Mouse (Mus musculus) C2C12 (cell line): ENCODE measurements around the gene Gatd1. TPM values are rescaled to one million over a fixed set of nuclear protein-coding genes. Genes with fewer than 3 reads are reported as not detected.

Source experiments
- H3K27me3 ChIP-seq: one replicate; pipeline ENCODE4 v1.6.1; 2011; ENCODE audit not compliant: control insufficient read depth, insufficient read depth, insufficient read length
- H3K36me3 ChIP-seq: one replicate; pipeline ENCODE4 v1.6.1; 2011; ENCODE audit not compliant: control insufficient read depth, insufficient read depth
- H3K4me3 ChIP-seq: one replicate; pipeline ENCODE4 v1.5.1; 2011; ENCODE audit warnings: mild to moderate bottlenecking, control low read depth; ENCODE audit not compliant: poor library complexity, insufficient read depth, severe bottlenecking
- H3K79me2 ChIP-seq: one replicate; pipeline ENCODE4 v1.6.1; 2011; ENCODE audit not compliant: control insufficient read depth, insufficient read depth
- H3K79me3 ChIP-seq: one replicate; pipeline ENCODE4 v1.6.1; 2011; ENCODE audit warnings: low read depth, control low read depth
- H3ac ChIP-seq: one replicate; pipeline ENCODE3; 2011; ENCODE audit warnings: low read depth; ENCODE audit not compliant: control insufficient read depth, insufficient read length
- CEBPB ChIP-seq: IDR thresholded peaks from one replicate; pipeline ENCODE4 v1.6.1; 2011; ENCODE audit warnings: low read depth, mild to moderate bottlenecking, control low read depth, moderate library complexity
- CTCF ChIP-seq: IDR thresholded peaks from one replicate; pipeline ENCODE4 v1.5.1; 2011; ENCODE audit not compliant: control insufficient read depth, insufficient read depth, insufficient read length
- FOSL1 ChIP-seq: IDR thresholded peaks from one replicate; pipeline ENCODE4 v1.8.0; 2011; ENCODE audit warnings: mild to moderate bottlenecking, low read length; ENCODE audit not compliant: poor library complexity, insufficient read depth, severe bottlenecking
- MAX ChIP-seq: IDR thresholded peaks from one replicate; pipeline ENCODE4 v1.6.1; 2011; ENCODE audit warnings: mild to moderate bottlenecking, control low read depth
- MYOD1 ChIP-seq: IDR thresholded peaks from one replicate; pipeline ENCODE4 v1.6.1; 2011; ENCODE audit warnings: low read depth; ENCODE audit not compliant: control insufficient read depth, insufficient read length
- MYOG ChIP-seq: IDR thresholded peaks from one replicate; pipeline ENCODE4 v1.6.1; 2011; ENCODE audit not compliant: control insufficient read depth, insufficient read length; ENCODE audit errors: extremely low read depth
- USF1 ChIP-seq: IDR thresholded peaks from one replicate; pipeline ENCODE4 v1.6.1; 2011; ENCODE audit warnings: low read depth, mild to moderate bottlenecking, control low read depth, moderate library complexity
- polyA plus RNA-seq: library from polyadenylated mRNA; unstranded; fragments of >200 nt; fragmentation: generic; extraction: Trizol; gene quantifications from one replicate; pipeline ENCODE4 v1.2.1, GENCODE M21; 2012; ENCODE audit warnings: missing spikeins

Gene Gatd1
- polyA plus RNA-seq, 1 experiment: 14.9 TPM

DNA sequence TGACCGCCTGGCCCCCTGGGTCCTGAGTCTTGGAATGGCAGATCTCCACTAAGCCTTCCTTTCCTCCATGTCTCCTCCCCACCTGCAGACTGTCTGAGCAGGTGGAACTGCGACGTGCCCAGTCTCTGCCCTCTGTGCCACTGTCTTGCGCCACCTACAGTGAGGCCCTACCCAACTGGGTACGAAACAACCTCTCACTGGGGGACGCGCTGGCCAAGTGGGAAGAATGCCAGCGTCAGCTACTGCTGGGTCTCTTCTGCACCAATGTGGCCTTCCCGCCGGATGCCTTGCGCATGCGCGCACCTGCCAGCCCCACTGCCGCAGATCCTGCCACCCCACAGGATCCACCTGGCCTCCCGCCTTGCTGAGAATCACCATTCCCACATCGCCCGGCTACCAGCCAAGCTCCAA lies 45.4 kb upstream of the Gatd1 start:
- Histone ChIP-seq H3K79me3 (no peaks in the 10 kb centered on the region), H3ac (no peak overlapping the region), H3K4me3 (no peak overlapping the region), H3K79me2 (no peaks in the 10 kb centered on the region), H3K27me3 (no peaks in the 10 kb centered on the region), H3K36me3 (peaks cover 3% of the 10 kb centered on the region)
- no peak for TF ChIP-seq MAX
- TF ChIP-seq CEBPB: no peak
- TF ChIP-seq MYOD1: no peak
- TF ChIP-seq USF1: no peak
- no peak for TF ChIP-seq MYOG
- no peak for TF ChIP-seq CTCF
- TF ChIP-seq FOSL1: no peak

- TF ChIP-seq MAX (no peak), MYOG (no peak), CEBPB (no peak), FOSL1 (no peak), USF1 (no peak), CTCF (no peak), MYOD1 (no peak)
- Histone ChIP-seq H3K79me2 (no peaks in the 10 kb centered on the region), H3K27me3 (no peaks in the 10 kb centered on the region), H3K79me3 (no peaks in the 10 kb centered on the region), H3ac (no peak overlapping the region), H3K4me3 (no peak overlapping the region), H3K36me3 (peaks cover 3% of the 10 kb centered on the region)
Measured at GRCm38 (mm10) chr7:141458661-141459060, 44.7 kb upstream of the Gatd1 start.

DNA sequence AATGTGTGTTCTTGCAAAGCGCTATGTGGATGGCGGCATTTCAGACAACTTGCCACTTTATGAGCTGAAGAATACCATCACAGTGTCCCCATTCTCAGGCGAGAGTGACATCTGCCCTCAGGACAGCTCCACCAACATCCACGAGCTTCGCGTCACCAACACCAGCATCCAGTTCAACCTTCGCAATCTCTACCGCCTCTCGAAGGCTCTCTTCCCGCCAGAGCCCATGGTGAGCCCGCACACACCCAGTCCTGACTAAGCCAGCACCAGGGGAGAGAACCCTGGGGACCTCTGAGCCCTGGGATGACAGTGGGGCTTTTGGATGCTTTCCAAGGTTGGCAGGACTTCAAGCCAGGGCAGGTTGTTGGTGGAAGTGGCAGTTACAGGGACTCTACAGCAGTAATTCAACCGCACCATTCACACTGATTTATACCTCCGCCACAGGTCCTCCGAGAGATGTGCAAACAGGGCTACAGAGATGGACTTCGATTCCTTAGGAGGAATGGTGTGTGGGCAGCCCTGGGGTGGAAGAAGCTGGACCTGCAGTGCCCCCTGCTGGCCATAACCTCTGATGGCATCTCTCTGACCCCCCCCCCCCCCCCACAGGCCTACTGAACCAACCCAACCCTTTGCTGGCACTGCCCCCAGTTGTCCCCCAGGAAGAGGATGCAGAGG lies 44.2 kb upstream of the Gatd1 start:
- Histone ChIP-seq H3K79me2 (no peaks in the 10 kb centered on the region), H3ac (no peak overlapping the region), H3K79me3 (no peaks in the 10 kb centered on the region), H3K36me3 (peaks cover 3% of the 10 kb centered on the region), H3K4me3 (no peak overlapping the region), H3K27me3 (no peaks in the 10 kb centered on the region)
- TF ChIP-seq FOSL1: no peak
- no peak for TF ChIP-seq MAX
- peak; percentile 44 for TF ChIP-seq CTCF
- no peak for TF ChIP-seq MYOD1
- no peak for TF ChIP-seq CEBPB

DNA sequence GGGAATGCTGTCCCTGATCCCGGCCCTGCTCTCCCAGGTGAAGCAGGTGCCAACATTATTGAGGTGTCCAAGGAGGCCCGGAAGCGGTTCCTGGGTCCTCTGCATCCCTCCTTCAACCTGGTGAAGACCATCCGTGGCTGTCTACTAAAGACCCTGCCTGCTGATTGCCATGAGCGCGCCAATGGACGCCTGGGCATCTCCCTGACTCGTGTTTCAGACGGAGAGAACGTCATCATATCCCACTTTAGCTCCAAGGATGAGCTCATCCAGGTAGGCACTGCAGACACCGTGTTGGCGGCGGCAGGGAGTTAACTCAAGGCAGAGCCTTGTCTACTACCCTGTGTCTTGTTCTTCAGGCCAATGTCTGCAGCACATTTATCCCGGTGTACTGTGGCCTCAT lies 43.3 kb upstream of the Gatd1 start:
- no peaks in the 10 kb centered on the region for H3K79me3 ChIP-seq
- no peaks in the 10 kb centered on the region for H3K27me3 ChIP-seq
- no peak overlapping the region for H3K4me3 ChIP-seq
- no peak overlapping the region for H3ac ChIP-seq
- TF ChIP-seq USF1 (no peak), CEBPB (no peak), MAX (no peak), CTCF (no peak), MYOD1 (no peak), FOSL1 (no peak), MYOG (no peak)
- H3K36me3 ChIP-seq: peaks cover 3% of the 10 kb centered on the region
- H3K79me2 ChIP-seq: no peaks in the 10 kb centered on the region

DNA sequence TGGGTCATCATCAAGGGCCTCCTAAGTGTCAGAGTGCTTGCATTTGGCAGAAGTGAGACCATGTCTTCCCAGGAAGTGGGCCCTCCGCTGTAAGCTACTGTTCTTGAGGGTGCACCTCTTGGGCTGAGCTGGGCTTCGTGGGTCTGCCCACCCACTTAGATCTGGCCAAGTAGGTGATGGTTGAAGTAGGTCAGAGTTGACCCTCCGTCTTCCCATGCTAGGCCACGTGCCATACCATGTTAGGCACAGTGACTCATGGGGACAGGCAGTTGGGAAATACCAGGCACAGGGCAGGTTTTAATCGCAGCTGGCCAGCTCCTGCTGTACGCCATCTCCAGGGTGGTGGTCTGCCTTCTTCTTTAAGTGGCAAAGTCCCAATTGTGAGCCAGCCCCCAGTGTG lies 42.8 kb upstream of the Gatd1 start:
- H3K79me3 ChIP-seq: no peaks in the 10 kb centered on the region
- H3K79me2 ChIP-seq: no peaks in the 10 kb centered on the region
- no peaks in the 10 kb centered on the region for H3K27me3 ChIP-seq
- peaks cover 7% of the 10 kb centered on the region for H3K36me3 ChIP-seq
- peak; percentile 64 for TF ChIP-seq MAX
- TF ChIP-seq MYOG: no peak
- TF ChIP-seq CEBPB: peak; percentile 79
- peak; percentile 81 for TF ChIP-seq USF1
- TF ChIP-seq FOSL1: no peak
- TF ChIP-seq CTCF: no peak
- no peak for TF ChIP-seq MYOD1
- H3ac ChIP-seq: no peak overlapping the region
- no peak overlapping the region for H3K4me3 ChIP-seq
